Mouse (Mus musculus) stomach, postnatal 0 days (tissue): Measurements from ENCODE around the gene Nek9.

Experiments
- CTCF ChIP-seq: IDR thresholded peaks from 2 replicates; pipeline ENCODE4 v1.5.1; 2016; ENCODE audit warnings: antibody characterized with exemption, low read depth, mild to moderate bottlenecking, moderate library complexity
- EP300 ChIP-seq: optimal IDR thresholded peaks from 2 replicates; pipeline ENCODE3; 2016; ENCODE audit warnings: antibody characterized with exemption

DNA sequence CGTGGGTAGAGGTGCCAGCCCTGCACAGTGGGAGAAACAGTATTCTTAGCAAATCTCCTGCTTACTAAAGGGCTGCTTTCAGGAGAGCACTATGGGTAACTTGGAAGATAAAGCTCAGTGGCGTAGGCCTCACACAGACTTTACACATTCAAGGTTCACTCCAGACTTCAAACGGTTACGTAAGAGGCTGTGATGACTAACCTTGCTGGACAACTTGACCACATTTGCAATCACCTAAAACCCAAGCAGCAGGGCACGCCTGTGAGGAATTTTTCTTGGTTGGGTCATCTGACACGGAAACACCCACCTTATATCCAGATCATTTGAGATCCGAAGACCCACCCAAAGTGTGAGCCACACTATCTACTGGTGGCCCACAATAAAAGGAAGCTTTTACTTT lies 9.0 kb downstream of the Nek9 start:
- TF ChIP-seq CTCF (no peak), EP300 (no peak)
